Mouse (Mus musculus): ENCODE measurements around the gene Gm49361.

The Gm49361 gene

DNA sequence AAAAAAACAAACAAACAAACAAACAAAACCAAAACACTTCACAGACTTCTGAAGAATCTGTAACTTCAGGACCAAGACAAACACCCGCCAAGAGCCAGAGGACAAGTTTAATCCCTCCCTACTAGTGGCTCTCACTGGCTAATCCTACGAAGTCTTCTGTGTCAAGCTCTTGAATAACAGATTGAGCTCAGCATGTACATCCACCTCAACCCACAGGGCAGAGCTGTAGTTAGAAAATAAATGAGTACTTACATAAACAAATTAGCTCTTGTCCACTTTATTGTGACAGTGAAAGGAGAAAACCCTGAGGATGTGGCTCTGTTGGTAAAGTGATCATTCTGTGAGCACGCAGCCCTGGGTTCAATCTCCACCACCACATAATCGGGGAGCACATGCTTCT lies 124.2 kb downstream of the Gm49361 start:
- DNase-seq (ENCODE audit: low spot score in 2 of 2): no peak

DNA sequence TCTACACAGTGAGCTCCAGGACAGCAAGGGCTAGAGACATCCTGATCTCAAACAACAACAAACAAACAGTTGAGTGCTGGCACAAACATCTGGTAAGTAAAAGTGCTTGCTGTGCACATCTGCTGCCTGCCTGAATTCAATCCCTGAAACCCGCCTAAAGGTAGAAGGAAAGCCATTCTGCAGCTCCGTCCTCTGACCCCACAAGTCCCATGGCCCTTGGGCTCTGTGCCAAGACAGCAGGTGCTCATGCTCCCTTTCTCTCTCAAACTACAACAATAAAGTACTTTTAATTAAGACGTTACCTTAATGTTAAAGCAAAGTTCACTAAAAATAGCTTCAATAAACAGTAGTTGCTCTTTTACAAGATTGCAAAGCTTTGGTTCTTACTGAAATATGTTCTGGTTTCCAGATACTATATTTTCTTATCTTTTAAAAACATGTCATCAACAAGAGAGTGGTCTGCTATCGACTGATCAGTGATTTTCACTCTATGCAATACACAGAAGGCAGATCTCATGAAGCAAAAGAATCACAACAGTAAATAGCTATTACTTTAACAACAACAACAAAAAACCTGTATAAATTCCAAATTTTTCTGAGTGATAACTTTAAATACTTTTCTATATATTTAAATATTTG lies 125.2 kb downstream of the Gm49361 start:
- DNase-seq (ENCODE audit: low spot score in 2 of 2): no peak

DNA sequence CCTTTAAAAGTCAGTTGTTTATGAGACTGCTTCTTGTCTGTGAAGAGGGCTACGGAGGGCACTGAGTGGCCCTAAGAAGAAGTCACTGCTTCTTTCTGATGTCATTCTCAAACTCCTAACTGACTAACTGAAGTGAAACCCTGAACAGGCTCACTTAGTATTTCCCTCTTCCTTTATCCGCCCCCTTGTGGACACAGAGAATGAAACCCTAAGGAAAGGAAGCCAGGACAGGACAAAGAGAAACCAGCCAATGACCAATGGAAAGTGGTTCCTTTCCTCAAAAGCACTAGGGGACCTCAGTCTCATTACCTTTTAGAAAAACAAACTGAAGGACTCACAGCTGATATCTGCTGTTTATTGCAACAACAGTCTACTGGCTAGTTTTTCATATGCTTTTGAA lies 126.4 kb downstream of the Gm49361 start:
- DNase-seq (ENCODE audit: low spot score in 2 of 2): peak in 1 of 2 experiments; percentile 9

DNA sequence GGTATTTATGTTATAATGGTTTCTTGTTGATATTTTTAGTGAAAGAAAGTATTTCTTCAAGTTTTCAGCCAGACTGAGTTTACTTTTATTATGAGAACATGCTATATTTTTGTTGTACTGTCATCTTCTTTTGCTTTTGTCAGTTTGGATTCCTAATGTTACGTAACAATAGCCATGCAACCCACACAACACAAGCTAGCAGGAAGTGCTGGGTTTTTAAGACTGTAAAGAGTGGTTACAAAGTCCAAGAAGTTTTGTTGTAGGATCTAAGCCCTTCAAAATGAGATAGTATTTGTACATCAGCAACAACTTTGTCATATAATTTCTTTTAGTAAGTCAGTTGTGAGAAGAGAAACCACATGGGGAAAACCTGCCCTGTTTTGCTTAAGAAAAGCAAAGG lies 128.2 kb downstream of the Gm49361 start:
- no peak for DNase-seq (ENCODE audit: low spot score in 2 of 2)

DNA sequence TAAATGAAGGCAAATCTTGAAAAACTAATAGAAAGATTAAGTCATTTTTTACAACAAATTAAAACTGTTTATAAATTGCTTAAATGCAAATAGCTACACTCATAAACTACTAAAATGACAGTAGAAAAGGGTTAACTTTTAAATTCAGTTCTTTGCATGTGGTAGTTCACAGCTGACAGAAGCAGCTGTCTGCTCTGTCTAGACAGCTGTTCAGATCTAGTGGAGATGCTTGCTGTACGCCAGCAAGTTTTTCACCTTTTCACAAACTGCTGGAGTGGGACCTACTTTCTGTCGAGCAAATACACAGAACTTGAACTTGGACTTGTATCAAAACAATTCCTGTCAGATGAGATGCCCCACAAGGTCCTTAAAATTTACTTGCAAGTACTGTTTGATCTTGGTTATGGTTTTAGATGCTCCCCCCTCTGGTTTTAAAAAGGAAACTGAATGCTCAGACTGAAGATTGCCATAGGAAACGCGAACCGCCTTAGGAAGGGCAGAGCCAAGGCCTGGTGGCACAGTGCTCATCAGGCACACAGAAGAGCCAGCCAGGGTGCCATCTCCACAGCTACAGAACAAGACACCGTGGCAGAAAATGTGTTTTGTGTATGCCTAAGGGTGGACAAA lies 129.5 kb downstream of the Gm49361 start:
- no peak for DNase-seq (ENCODE audit: low spot score in 2 of 2)

DNA sequence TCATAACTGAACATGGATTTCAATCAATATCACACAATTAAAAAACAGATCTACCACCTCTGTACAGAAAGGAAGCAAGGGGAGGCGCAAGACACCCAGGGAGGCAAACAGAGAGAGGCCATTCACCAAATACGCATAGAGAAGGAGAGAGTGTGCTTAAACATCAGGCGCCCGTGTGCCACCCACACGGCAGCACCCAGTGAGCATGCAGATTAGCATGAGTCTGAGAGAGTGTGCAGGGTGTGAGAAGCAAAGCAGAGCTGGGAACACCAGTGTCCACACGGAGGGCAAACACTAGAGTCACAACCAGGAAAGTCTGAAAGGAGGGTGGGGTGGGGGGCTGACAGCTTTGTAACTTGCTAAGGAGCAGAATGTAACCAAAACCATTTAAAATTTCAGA lies 130.1 kb downstream of the Gm49361 start:
- no peak for DNase-seq (ENCODE audit: low spot score in 2 of 2)

DNA sequence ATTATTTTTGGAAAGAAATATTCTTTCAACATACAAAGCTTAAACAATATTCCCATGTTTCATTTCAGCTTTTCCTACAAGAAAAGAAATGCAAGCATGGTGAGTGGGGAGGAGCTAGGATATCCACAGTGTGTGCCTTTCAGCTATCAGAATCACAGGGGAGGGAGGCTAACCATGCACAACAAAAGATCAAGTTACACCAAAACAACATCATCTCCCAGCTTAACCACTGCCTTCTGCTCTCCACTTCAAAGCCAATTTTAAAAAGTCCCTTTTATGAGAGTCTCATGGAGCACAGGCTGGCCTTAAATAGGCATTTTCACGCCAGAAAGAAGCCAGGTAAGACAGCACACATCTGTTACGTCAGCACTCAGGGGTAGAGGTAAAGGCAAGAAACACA lies 134.9 kb downstream of the Gm49361 start:
- no peak for DNase-seq (ENCODE audit: low spot score in 2 of 2)

DNA sequence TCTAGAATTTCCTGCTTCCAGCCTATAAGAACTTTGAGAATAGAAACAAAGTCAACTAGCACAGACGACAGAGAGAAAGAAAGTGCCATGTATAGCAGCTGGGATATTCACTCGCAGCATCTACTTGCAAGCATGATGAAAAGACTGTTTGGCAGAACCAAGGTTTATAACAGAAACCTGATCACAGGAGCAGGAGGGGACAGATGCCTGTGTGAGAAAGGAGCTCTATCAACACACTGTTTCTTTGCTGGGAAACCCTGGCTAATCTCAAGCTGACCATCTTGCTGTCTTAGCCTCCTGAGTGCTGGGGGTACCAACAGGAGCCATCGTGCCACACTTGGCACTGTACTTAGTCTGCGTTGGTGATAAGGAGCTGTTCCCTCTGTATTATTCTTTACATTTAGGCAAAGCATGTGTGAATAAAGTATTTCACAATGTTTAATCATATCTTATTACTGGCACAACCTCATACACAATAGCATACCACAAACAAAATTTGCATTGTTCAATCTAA lies 136.0 kb downstream of the Gm49361 start:
- no peak for DNase-seq (ENCODE audit: low spot score in 2 of 2)

DNA sequence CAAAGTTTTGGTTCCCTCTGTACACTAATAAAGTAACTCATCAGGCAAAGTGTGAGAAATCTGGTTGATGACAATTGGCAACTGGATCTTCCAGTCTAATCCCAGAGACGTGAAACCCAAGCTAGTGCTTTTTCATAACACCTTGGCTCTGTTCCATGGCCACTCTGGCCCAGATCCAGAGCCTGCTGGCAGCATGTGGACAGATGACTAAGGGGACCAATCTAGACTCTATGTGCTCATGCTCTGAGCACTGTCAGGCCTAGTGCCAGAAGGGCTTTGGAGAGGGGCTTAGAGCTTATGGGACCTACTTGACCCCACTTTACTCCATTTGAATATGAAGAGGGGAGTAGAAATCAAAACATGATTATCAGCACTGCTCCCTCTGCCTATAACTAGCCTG lies 138.4 kb downstream of the Gm49361 start:
- peak; percentile 83 to 84 for DNase-seq (ENCODE audit: low spot score in 2 of 2)

DNA sequence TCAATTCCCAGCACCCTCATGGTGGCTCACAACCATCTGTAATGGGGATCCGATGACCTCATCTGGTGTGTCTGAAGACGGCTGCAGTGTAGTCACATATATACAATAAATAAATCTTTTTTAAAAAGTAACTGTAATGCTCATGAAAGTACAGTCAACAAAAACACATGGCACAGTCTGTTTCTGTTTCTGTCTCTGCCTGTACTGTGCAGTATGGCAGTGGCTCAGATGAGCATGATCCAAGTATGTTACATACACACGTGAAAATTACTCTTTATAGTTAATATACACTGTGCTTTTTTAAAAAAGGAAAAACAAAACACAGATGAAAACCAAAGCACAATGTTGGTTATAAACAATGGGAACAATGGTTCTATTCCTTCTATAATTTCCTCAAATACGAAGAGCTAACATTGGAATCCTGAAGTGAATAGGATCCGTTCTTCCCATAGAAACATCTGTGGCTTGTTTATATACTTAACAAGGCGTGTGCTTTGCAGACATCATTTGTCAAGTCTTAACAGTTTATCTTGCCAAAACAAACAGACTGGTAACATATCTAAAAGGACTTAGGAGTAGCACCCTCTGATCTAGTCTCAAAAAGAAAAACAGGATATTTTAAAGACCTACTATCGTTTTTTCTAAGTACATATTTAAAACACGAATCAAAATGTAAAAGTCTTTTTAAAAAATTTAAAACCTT lies 139.1 kb downstream of the Gm49361 start:
- no peak for DNase-seq (ENCODE audit: low spot score in 2 of 2)

DNA sequence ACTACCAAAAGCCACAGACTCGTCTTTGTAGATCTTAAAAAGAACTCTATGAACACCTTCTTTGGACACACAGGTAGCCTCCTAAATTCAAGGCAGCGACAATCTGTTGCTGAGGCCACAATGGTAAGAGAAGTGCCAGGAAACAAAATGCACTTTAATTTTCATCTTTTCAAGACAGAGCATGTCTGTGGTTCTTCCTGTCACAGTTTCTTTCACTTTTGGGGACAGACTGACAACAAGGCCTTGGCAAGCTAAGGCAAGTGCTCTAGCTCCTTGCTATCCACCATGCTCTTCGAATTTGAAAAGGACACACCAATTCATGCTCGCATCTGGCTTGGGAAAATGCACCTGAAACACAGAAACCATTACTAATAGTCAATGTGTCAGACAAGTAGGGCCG lies 152.6 kb downstream of the Gm49361 start:
- no peak for DNase-seq (ENCODE audit: low spot score in 2 of 2)
